Mouse (Mus musculus): Measurements from ENCODE around the gene Gm29776. TPM values are rescaled to one million over a fixed set of nuclear protein-coding genes. Genes with fewer than 3 reads are reported as not detected.

The Gm29776 gene
- total RNA-seq, 2 experiments from 2014 or later = not detected

GRCm38 (mm10) chr14:54701298-54701697 lies 2.7 kb upstream of the Gm29776 start:
- H3K4me3 ChIP-seq = no peak overlapping the region
- peak; percentile 89 for TF ChIP-seq CTCF (conservative IDR thresholded peaks at IDR 0.05)
- DNase-seq (ENCODE audit: low spot score in 2 of 2) = peak; percentile 60 to 84
- no peak overlapping the region for H3K27ac ChIP-seq

GRCm38 (mm10) chr14:54699586-54699985 lies 953 bp upstream of the Gm29776 start:
- no peak for DNase-seq (ENCODE audit: low spot score in 2 of 2)
- no peak overlapping the region for H3K4me3 ChIP-seq
- TF ChIP-seq CTCF (conservative IDR thresholded peaks at IDR 0.05) = no peak
- no peak overlapping the region for H3K27ac ChIP-seq

- no peak for DNase-seq (ENCODE audit: low spot score in 2 of 2)
- no peak for TF ChIP-seq CTCF (conservative IDR thresholded peaks at IDR 0.05)
- no peak overlapping the region for H3K4me3 ChIP-seq
Observed at GRCm38 (mm10) chr14:54696752-54697151, 1.9 kb downstream of the Gm29776 start.

GRCm38 (mm10) chr14:54695042-54695441 lies 3.6 kb downstream of the Gm29776 start:
- no peak overlapping the region for H3K4me3 ChIP-seq
- no peak for DNase-seq (ENCODE audit: low spot score in 2 of 2)
- TF ChIP-seq CTCF (conservative IDR thresholded peaks at IDR 0.05) = no peak
- H3K27ac ChIP-seq = no peak overlapping the region

More at GRCm38 (mm10) chr14:54696752-54697151, 1.9 kb downstream of the Gm29776 start:
- H3K27ac ChIP-seq = no peak overlapping the region

DNA sequence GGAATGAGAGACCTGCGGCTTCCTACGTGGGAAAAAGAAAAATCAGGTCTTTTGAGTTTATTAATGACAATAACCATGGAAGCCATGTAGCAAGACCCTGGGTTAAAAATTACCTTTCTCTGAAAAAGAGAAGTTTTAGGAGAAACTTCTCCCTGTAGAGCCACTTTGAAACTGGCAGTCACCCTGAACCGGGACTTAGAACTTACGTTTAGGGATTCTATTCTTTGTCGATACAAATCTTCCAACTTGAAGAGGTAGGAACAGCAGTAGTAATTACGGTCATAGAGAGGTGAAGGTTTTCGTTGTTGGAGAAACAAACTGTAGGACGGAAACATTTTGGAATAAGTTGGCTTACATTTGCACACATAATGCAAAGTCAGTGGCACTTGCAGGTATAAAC lies 11.4 kb downstream of the Gm29776 start:
- peak overlapping the region; percentile 89 for H3K27ac ChIP-seq

GRCm38 (mm10) chr14:54686522-54687143 lies 12.0 kb downstream of the Gm29776 start, which contains the start of gene Acin1:
Gene Acin1, minus strand, starts transcription at chr14:54686931.
- Histone ChIP-seq H3K27ac (peak within 1 kb of the TSS; percentile 100), H3K4me3 (peak within 1 kb of the TSS; percentile 73)
- TF ChIP-seq CTCF (conservative IDR thresholded peaks at IDR 0.05) = no peak
- peak; percentile 100 for DNase-seq (ENCODE audit: low spot score in 2 of 2)

More for the DNA sequence above, 11.4 kb downstream of the Gm29776 start:
- peak overlapping the region; percentile 64 for H3K4me3 ChIP-seq
- DNase-seq (ENCODE audit: low spot score in 2 of 2) = no peak
- TF ChIP-seq CTCF (conservative IDR thresholded peaks at IDR 0.05) = no peak

DNA sequence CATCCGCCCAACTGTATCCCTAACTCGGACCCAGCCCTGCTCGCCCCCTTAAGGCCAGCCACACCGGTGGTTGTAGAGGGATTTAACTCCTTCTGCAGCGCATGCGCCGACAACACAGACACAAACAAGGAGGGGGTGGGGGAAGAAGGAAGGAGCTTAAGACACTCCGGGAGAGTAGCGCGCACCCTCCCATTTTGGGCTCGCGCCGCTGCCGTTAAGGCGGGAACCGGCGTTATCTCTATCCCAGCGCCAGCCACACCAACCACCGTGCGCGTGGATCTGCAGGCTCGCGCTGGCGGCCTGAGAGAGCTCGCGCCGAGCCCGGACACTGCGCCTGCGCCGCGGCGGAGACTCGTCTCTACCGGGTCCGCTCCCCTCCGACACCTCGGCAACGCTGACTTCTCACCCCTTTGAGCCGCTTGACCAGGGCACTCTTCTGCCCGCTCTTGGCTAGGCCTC lies 12.5 kb downstream of the Gm29776 start, which contains the start of gene 1700123O20Rik:
Gene 1700123O20Rik (plus strand): TSS at position 154 of the 459 bp plus-strand sequence.
- Histone ChIP-seq H3K27ac (peak within 1 kb of the TSS; percentile 100), H3K4me3 (peak within 1 kb of the TSS; percentile 73)
- DNase-seq (ENCODE audit: low spot score in 2 of 2) = peak; percentile 65 to 78
- TF ChIP-seq CTCF (conservative IDR thresholded peaks at IDR 0.05) = peak; percentile 58

DNA sequence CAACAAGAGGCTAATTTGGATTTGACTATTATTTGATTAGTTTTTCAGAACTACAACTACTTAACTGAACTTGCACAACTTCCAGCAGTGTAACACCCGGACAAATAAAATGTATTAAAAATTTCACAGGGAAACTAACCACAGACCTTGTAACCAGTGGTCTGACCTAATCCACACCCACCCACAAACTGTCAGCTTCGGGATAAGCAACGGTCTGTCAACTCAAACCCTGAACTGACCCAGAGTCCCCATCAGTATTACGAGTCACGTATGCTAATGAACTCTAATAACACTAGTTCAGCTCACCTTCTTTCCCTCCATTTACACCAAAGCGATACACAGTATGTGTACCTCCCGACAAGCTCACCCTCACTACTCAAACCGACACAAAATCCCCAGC lies 13.2 kb downstream of the Gm29776 start:
- Histone ChIP-seq H3K4me3 (peak overlapping the region; percentile 73), H3K27ac (peak overlapping the region; percentile 100)
- no peak for DNase-seq (ENCODE audit: low spot score in 2 of 2)
- no peak for TF ChIP-seq CTCF (conservative IDR thresholded peaks at IDR 0.05)

DNA sequence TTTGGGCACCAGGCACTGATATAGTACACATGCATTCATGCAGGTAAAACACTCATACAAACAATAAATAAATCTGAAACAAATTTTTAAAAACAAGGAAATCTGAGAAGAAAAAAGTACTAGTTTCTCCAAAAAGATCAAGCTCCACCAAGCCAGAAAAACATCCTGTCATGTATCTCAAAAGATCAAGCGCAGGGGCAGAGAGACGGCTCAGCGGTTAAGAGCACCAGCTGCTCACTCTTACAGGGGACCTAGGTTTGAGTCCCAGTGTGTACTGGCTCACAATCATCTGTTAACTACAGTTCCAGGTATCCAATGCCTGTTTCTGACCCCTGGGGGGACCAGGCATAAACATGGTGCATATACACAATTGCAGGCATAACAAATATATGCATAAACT lies 16.2 kb downstream of the Gm29776 start:
- H3K27ac ChIP-seq = no peak overlapping the region
- TF ChIP-seq CTCF (conservative IDR thresholded peaks at IDR 0.05) = no peak
- no peak overlapping the region for H3K4me3 ChIP-seq
- DNase-seq (ENCODE audit: low spot score in 2 of 2) = no peak

DNA sequence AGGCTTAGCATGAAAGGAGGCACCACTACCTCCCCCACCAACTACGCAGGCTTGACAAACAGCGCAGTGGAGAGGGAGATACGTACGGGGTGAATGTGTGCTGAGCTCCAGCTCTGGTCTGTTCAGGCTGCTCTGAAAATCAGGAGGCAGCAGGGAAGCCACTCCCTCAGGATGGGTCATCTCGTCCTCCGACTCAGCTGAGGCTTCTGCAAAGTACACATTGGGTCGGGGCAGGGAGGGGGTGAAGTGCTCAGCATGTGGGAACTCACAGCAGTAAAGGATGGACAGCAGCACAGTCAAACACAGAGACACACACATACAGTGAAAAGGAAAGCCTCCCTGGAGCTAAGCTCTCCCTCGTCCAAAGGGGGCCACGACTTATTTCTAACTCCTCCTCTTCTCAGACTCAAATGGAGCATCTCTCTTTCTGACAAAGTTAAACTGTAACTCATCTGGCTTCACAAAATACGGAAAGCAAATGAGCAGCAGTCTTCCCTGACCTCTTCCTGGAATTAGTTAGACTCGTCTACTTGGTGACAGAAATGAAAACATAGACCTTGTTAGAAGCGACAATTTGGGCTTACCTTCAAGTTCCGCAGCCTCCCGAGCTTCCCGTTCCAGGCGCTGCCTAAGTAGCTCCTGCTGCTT lies 19.9 kb downstream of the Gm29776 start:
- DNase-seq (ENCODE audit: low spot score in 2 of 2) = no peak
- Histone ChIP-seq H3K27ac (no peak overlapping the region), H3K4me3 (no peak overlapping the region)
- TF ChIP-seq CTCF (conservative IDR thresholded peaks at IDR 0.05) = no peak

DNA sequence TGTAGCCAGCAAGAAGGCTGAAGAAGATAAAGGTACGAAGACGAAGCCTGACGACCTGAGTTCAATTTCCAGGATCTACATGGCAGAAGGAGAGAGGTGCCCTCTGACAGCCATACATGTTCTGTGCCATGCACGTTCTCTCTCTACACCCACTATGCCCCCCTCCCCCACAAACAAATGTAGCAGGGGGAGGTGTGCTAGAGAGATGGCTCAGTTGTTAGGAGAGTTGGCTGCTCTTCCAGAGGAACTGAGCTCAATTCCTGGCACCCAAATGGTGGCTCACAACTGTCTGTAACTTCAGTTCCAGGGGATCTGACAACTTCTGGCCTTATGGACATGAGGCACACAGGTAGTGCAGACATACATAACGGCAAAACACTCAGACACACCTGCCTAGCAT lies 22.3 kb downstream of the Gm29776 start:
- no peak for TF ChIP-seq CTCF (conservative IDR thresholded peaks at IDR 0.05)
- Histone ChIP-seq H3K27ac (peak overlapping the region; percentile 9; the same call in 1 of the 2 replicates), H3K4me3 (no peak overlapping the region)
- DNase-seq (ENCODE audit: low spot score in 2 of 2) = peak in 1 of 2 experiments; percentile 47

GRCm38 (mm10) chr14:54674317-54674716 lies 24.3 kb downstream of the Gm29776 start:
- no peak overlapping the region for H3K4me3 ChIP-seq
- no peak for TF ChIP-seq CTCF (conservative IDR thresholded peaks at IDR 0.05)
- peak overlapping the region; percentile 48; the same call in 1 of the 2 replicates for H3K27ac ChIP-seq
- no peak for DNase-seq (ENCODE audit: low spot score in 2 of 2)

- peak in 1 of 2 experiments; percentile 59 for DNase-seq (ENCODE audit: low spot score in 2 of 2)
- H3K27ac ChIP-seq = no peak overlapping the region
- TF ChIP-seq CTCF (conservative IDR thresholded peaks at IDR 0.05) = peak; percentile 86
- no peak overlapping the region for H3K4me3 ChIP-seq
Observed at GRCm38 (mm10) chr14:54669381-54669780, 29.3 kb downstream of the Gm29776 start.
